Mouse (Mus musculus): ENCODE data around the gene Tek. TPM values are rescaled to one million over a fixed set of nuclear protein-coding genes. Genes with fewer than 3 reads are reported as not detected.

The Tek gene
- polyA plus RNA-seq, 1 experiment = 1.8 TPM

DNA sequence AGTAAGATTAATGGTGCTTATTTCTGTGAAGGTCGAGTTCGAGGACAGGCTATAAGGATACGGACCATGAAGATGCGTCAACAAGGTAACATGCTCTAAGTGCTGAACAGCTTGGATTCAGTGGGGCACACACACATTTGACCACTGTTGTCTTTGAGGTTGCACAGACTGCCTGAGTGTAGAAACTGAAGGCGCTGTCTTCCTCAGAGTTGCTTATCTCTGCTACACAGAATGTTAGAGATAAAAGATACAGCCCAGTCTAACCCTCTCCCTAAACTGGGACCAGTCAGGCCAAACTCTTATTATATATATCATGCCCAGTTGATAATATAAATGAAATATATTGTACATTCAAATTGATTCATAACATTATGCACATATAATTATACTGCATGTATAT is 42.0 kb downstream of the Tek start:
- TF ChIP-seq POLR2A (IDR thresholded peaks at IDR 0.05; ENCODE audit: control insufficient read depth, extremely low read depth, insufficient read depth, low read length, poor library complexity) (no peak), CTCF (IDR thresholded peaks at IDR 0.05; ENCODE audit: borderline replicate concordance, control insufficient read depth, extremely low read depth, insufficient read depth, low read length, poor library complexity) (no peak)
- no peaks in the 10 kb centered on the region for H3K4me1 ChIP-seq (replicated peaks; ENCODE audit: control insufficient read depth, insufficient read depth, low read length)
- over 99% methylated on average over 5 of the region's 5 CpGs for WGBS

DNA sequence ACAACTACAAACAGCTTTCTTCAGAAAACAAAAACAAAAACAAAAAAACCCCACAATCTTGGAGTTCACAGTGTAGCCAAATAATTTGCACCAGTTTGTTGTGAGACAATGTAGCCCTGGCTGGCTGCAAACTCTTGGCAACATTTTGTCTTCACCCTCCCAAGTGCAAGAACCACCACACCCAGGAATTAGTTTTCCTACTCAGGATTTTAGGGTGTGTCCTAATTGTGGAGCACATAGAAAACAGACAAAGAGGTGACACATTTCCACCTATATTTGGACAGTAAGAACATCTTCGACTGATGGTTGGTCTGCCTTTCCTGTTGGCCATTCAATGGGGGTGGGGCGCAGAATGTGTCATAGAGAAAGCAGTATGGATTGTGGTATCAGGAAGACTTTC is 46.8 kb downstream of the Tek start:
- no peak overlapping the region for H3K4me3 ChIP-seq (ENCODE audit: control insufficient read depth, insufficient read depth, low read length)
- DNase-seq = no peak
- no peak overlapping the region for H3K27ac ChIP-seq (ENCODE audit: control insufficient read depth, insufficient read depth, low read length)
- WGBS = 95% methylated on average over 2 of the region's 2 CpGs
- no peaks in the 10 kb centered on the region for H3K36me3 ChIP-seq (ENCODE audit: control insufficient read depth, insufficient read depth, low read length)
- no peaks in the 10 kb centered on the region for H3K4me1 ChIP-seq (replicated peaks; ENCODE audit: control insufficient read depth, insufficient read depth, low read length)
- no peaks in the 10 kb centered on the region for H3K27me3 ChIP-seq (ENCODE audit: control insufficient read depth, insufficient read depth, low read length)
- TF ChIP-seq CTCF (IDR thresholded peaks at IDR 0.05; ENCODE audit: borderline replicate concordance, control insufficient read depth, extremely low read depth, insufficient read depth, low read length, poor library complexity) (no peak), POLR2A (IDR thresholded peaks at IDR 0.05; ENCODE audit: control insufficient read depth, extremely low read depth, insufficient read depth, low read length, poor library complexity) (no peak)

More for the DNA sequence above, 42.0 kb downstream of the Tek start:
- no peaks in the 10 kb centered on the region for H3K36me3 ChIP-seq (ENCODE audit: control insufficient read depth, insufficient read depth, low read length)
- H3K4me3 ChIP-seq (ENCODE audit: control insufficient read depth, insufficient read depth, low read length) = no peak overlapping the region
- no peak for DNase-seq
- H3K27me3 ChIP-seq (ENCODE audit: control insufficient read depth, insufficient read depth, low read length) = no peaks in the 10 kb centered on the region
- no peak overlapping the region for H3K27ac ChIP-seq (ENCODE audit: control insufficient read depth, insufficient read depth, low read length)

GRCm38 (mm10) chr4:94803187-94803586 is 64.1 kb downstream of the Tek start:
- 81% methylated on average over 1 of the region's 1 CpGs for WGBS
- DNase-seq = no peak
- H3K36me3 ChIP-seq (ENCODE audit: control insufficient read depth, insufficient read depth, low read length) = no peaks in the 10 kb centered on the region
- no peak overlapping the region for H3K27ac ChIP-seq (ENCODE audit: control insufficient read depth, insufficient read depth, low read length)
- no peak overlapping the region for H3K4me3 ChIP-seq (ENCODE audit: control insufficient read depth, insufficient read depth, low read length)
- H3K4me1 ChIP-seq (replicated peaks; ENCODE audit: control insufficient read depth, insufficient read depth, low read length) = no peaks in the 10 kb centered on the region
- TF ChIP-seq POLR2A (IDR thresholded peaks at IDR 0.05; ENCODE audit: control insufficient read depth, extremely low read depth, insufficient read depth, low read length, poor library complexity) = no peak
- no peak for TF ChIP-seq CTCF (IDR thresholded peaks at IDR 0.05; ENCODE audit: borderline replicate concordance, control insufficient read depth, extremely low read depth, insufficient read depth, low read length, poor library complexity)
- H3K27me3 ChIP-seq (ENCODE audit: control insufficient read depth, insufficient read depth, low read length) = no peaks in the 10 kb centered on the region

DNA sequence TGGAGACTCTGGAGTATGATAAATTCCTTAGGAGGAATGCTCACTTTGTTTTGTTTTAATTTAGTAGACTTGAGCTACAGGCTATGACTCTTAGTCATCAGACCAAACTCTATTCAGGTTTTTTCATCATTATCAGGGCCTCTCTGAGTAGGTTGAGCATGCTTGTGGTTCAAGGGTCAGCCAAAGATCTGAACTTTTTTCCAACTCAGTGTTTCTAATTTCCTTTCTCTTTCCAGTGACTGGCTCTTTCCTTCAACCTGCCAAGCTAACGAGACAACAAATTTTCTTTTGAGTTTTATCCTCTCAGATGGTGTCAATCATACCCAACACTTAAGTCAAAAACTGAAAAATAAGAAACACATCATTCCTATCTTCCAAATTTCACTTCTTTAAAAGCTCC is 71.5 kb downstream of the Tek start:
- DNase-seq = no peak
- Histone ChIP-seq H3K4me3 (ENCODE audit: control insufficient read depth, insufficient read depth, low read length) (no peak overlapping the region), H3K27me3 (ENCODE audit: control insufficient read depth, insufficient read depth, low read length) (no peaks in the 10 kb centered on the region), H3K27ac (ENCODE audit: control insufficient read depth, insufficient read depth, low read length) (no peak overlapping the region), H3K4me1 (replicated peaks; ENCODE audit: control insufficient read depth, insufficient read depth, low read length) (no peaks in the 10 kb centered on the region), H3K36me3 (ENCODE audit: control insufficient read depth, insufficient read depth, low read length) (no peaks in the 10 kb centered on the region)
- WGBS = 89% methylated on average over 1 of the region's 1 CpGs
- TF ChIP-seq CTCF (IDR thresholded peaks at IDR 0.05; ENCODE audit: borderline replicate concordance, control insufficient read depth, extremely low read depth, insufficient read depth, low read length, poor library complexity) = no peak
- TF ChIP-seq POLR2A (IDR thresholded peaks at IDR 0.05; ENCODE audit: control insufficient read depth, extremely low read depth, insufficient read depth, low read length, poor library complexity) = no peak

DNA sequence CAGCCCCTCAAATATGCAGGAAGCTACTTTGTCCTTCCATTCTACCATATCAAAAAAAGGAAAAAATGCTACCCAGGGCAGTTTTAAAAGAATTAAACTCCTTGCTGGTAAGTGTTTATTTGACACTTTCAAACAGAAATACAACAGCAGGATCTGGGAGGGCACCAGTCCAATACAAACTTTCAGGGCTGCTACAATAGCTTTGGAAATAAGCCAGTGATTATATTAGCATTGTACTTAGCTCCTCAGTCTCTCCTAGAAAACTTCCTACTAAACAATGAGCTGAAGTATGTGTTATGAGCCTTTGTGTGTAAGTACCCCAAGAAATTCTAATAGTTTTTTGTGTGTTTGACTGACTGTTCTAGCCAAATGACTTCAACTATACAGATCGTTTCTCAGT is 87.8 kb downstream of the Tek start:
- Histone ChIP-seq H3K27ac (ENCODE audit: control insufficient read depth, insufficient read depth, low read length) (no peak overlapping the region), H3K4me3 (ENCODE audit: control insufficient read depth, insufficient read depth, low read length) (no peak overlapping the region), H3K4me1 (replicated peaks; ENCODE audit: control insufficient read depth, insufficient read depth, low read length) (no peaks in the 10 kb centered on the region), H3K27me3 (ENCODE audit: control insufficient read depth, insufficient read depth, low read length) (no peaks in the 10 kb centered on the region), H3K36me3 (ENCODE audit: control insufficient read depth, insufficient read depth, low read length) (no peaks in the 10 kb centered on the region)
- 98% methylated on average over 1 of the region's 1 CpGs for WGBS
- TF ChIP-seq CTCF (IDR thresholded peaks at IDR 0.05; ENCODE audit: borderline replicate concordance, control insufficient read depth, extremely low read depth, insufficient read depth, low read length, poor library complexity) = no peak
- TF ChIP-seq POLR2A (IDR thresholded peaks at IDR 0.05; ENCODE audit: control insufficient read depth, extremely low read depth, insufficient read depth, low read length, poor library complexity) = no peak
- no peak for DNase-seq

- Histone ChIP-seq H3K27ac (ENCODE audit: control insufficient read depth, insufficient read depth, low read length) (no peak overlapping the region), H3K4me3 (ENCODE audit: control insufficient read depth, insufficient read depth, low read length) (no peak overlapping the region), H3K36me3 (ENCODE audit: control insufficient read depth, insufficient read depth, low read length) (no peaks in the 10 kb centered on the region), H3K27me3 (ENCODE audit: control insufficient read depth, insufficient read depth, low read length) (no peaks in the 10 kb centered on the region), H3K4me1 (replicated peaks; ENCODE audit: control insufficient read depth, insufficient read depth, low read length) (no peaks in the 10 kb centered on the region)
- TF ChIP-seq CTCF (IDR thresholded peaks at IDR 0.05; ENCODE audit: borderline replicate concordance, control insufficient read depth, extremely low read depth, insufficient read depth, low read length, poor library complexity) (no peak), POLR2A (IDR thresholded peaks at IDR 0.05; ENCODE audit: control insufficient read depth, extremely low read depth, insufficient read depth, low read length, poor library complexity) (no peak)
- no peak for DNase-seq
- 70% methylated on average over 5 of the region's 5 CpGs for WGBS
These were observed 88.3 kb downstream of the Tek start for GRCm38 (mm10) chr4:94827429-94827828.

DNA sequence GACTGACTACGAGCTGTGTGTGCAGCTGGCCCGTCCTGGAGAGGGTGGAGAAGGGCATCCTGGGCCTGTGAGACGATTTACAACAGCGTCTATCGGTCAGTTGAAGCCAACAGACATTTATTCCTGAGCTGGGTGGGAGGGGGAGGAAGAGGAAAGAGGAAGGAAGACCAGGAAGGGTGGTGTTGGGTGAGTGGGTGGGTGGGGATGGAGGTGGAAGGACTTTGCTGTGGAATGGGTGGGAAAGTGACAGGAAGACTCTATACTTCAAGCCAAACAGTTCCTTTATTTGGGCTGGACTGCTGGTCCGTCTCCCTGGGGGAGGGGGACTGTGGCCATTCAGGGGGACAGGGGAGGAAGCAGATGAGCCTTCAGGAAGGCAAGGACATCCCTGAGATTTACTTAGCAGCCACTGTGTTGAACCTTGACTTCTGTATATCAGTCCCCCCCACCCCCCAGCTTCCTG is 90.9 kb downstream of the Tek start:
- Histone ChIP-seq H3K27me3 (ENCODE audit: control insufficient read depth, insufficient read depth, low read length) (no peaks in the 10 kb centered on the region), H3K4me3 (ENCODE audit: control insufficient read depth, insufficient read depth, low read length) (no peak overlapping the region), H3K4me1 (replicated peaks; ENCODE audit: control insufficient read depth, insufficient read depth, low read length) (no peaks in the 10 kb centered on the region), H3K36me3 (ENCODE audit: control insufficient read depth, insufficient read depth, low read length) (no peaks in the 10 kb centered on the region), H3K27ac (ENCODE audit: control insufficient read depth, insufficient read depth, low read length) (no peak overlapping the region)
- TF ChIP-seq POLR2A (IDR thresholded peaks at IDR 0.05; ENCODE audit: control insufficient read depth, extremely low read depth, insufficient read depth, low read length, poor library complexity) (no peak), CTCF (IDR thresholded peaks at IDR 0.05; ENCODE audit: borderline replicate concordance, control insufficient read depth, extremely low read depth, insufficient read depth, low read length, poor library complexity) (no peak)
- 84% methylated on average over 6 of the region's 6 CpGs for WGBS
- DNase-seq = no peak

All from thymus, adult 2 months (tissue).